Mouse (Mus musculus): ENCODE measurements around the gene Zfp13. TPM values are rescaled to one million over a fixed set of nuclear protein-coding genes. Genes with fewer than 3 reads are reported as not detected.

Gene Zfp13
- polyA plus RNA-seq, 1 experiment from 2014 or later = 6.8 TPM

DNA sequence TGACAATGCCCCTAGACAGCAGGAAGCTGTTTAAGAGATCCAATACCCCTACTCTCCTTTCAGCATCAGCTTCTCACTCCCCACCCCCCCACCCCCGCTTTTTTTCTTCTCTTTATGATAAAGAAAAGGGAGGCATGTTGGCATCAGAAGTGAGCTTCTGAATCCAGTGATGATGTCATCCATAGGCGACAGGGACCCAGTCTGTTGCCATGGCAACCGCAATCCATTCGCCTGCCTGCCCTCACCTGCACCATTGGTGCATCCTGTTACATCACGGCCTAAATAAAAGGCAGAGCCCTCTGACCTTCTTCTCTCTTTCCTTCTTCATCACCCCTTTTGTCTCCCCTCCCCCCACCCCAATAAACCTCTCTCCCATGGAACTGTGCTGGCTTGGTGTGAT, 30.9 kb downstream of the Zfp13 start:
- in situ Hi-C loops (cut with MboI; ENCODE audit: low pct_unique_long_range_greater_than_20kb) = loop anchor here (5.0 to 25.0 kb wide), 3 partner anchors 134 to 1856 kb away; partner anchors contain the start of genes Zfp760, Zfp942 and Zfp943
- TF ChIP-seq CTCF (IDR thresholded peaks at IDR 0.05) = no peak
- DNase-seq (ENCODE audit: low read depth, low spot score) = no peak
- H3K27me3 ChIP-seq = no peaks in the 10 kb centered on the region
- CTCF ChIA-PET = interaction anchor here (1.9 kb wide), 1 partner anchor 42 kb away, joined by 8 read pairs; no protein-coding TSS in a partner anchor
- ATAC-seq = no peak
- POLR2A ChIA-PET = no interaction called here

DNA sequence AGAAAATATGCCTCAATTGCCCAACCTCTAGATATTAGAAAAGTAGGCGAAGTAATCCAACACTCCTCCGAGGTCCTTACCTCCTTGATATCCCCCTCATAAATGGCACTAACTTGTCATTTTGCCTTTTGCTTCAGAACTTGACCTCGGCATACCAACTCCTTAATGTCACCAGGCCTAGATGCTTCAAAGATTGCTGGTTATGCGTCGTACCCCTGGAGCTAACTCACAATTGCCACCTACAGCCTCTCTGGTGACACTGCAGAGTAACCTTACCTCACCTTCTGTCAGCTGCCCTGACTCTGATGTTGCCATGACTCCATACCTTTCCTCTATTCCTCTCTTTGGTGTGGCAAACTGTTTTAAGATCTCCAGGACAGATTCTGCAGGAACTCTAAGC, 32.5 kb downstream of the Zfp13 start:
- peak; percentile 50 for TF ChIP-seq CTCF (IDR thresholded peaks at IDR 0.05)
- H3K27me3 ChIP-seq = no peaks in the 10 kb centered on the region
- ChIA-PET POLR2A (interaction anchor here (0.7 kb wide), 1 partner anchor 32 kb away, joined by 3 read pairs; no protein-coding TSS in a partner anchor), CTCF (interaction anchor here (0.7 to 1.9 kb wide), 4 partner anchors 37 to 140 kb away, joined by 3 to 8 read pairs (median 4); no protein-coding TSS in a partner anchor)
- ATAC-seq (no peak), DNase-seq (ENCODE audit: low read depth, low spot score) (no peak)
- in situ Hi-C loops (cut with MboI; ENCODE audit: low pct_unique_long_range_greater_than_20kb) = loop anchor here (5.0 to 25.0 kb wide), 3 partner anchors 136 to 1854 kb away; partner anchors contain the start of genes Zfp760, Zfp942 and Zfp943

DNA sequence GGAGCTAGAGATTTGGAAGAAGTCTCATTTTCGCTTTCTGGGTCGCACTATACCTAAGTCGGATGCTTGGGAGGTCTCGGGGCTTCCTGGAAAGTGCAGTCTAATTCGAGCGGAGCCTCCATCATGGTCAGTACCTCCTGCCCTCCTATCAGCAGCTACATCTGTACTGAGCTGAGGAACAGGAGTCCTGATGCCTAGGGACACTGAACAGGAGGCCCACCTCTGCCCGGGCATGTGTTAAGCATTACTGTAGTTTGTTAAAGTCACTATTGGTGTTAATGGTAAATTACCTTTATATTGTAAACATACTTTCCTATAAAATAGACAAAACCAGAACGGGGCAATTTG, 34.9 kb downstream of the Zfp13 start:
- in situ Hi-C loops (cut with MboI; ENCODE audit: low pct_unique_long_range_greater_than_20kb) = loop anchor here (25.0 kb wide), 2 partner anchors 1602 to 1852 kb away; partner anchors contain the start of genes Zfp760, Zfp942 and Zfp943
- peak; percentile 71 for ATAC-seq

DNA sequence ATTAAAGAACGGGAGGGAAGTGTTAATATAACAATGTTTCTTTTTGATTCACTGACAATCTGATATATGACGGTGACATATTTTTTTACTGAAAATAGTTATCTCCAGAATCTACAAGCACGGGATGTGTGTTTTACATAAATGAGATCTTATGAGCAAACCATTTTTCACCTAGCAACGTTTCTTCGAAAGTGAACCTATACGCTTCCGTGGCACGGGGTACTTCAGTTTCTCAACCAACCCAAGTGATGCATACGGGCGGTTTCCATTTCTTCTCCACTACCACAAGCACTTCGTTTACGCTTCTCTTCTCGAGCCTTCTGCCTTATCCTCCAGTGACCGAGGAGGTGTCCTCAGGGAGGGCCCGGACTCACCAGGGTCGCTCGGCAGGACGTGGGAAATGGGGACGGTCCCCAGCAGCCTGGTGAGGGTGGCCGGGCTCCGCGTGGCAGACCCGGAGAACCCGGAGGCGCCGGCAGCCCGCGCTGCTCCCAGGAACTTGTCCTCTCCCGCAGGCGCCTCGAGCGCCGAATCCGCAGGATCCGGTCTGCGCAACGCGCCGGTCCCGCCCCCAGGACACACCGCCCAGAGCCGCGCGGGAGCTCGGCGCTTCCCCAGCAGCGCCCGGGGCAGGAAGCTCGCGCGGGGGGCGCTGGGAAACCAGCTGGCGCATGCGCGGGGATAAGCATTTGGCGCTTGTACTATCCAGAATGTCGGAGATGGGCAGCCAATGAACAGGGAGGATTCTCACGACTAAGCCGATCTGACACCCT, 35.5 kb downstream of the Zfp13 start, which contains the start of gene Zfp213:
Zfp213 (minus strand) TSS at position 644 of the 773 bp plus-strand sequence.
- no peaks in the 10 kb centered on the region for H3K27me3 ChIP-seq
- in situ Hi-C loops (cut with MboI; ENCODE audit: low pct_unique_long_range_greater_than_20kb) = loop anchor here (25.0 kb wide), 2 partner anchors 1601 to 1851 kb away; partner anchors contain the start of genes Zfp760, Zfp942 and Zfp943
- DNase-seq (ENCODE audit: low read depth, low spot score) (peak; percentile 76), ATAC-seq (peak; percentile 97)
- ChIA-PET POLR2A (interaction anchor here (1.0 to 3.1 kb wide), 2 partner anchors 12 to 17 kb away, joined by 3 to 18 read pairs; no protein-coding TSS in a partner anchor), CTCF (interaction anchor here (1.0 to 1.5 kb wide), 4 partner anchors 13 to 137 kb away, joined by 3 to 8 read pairs (median 4); no protein-coding TSS in a partner anchor)
- no peak for TF ChIP-seq CTCF (IDR thresholded peaks at IDR 0.05)

More for the DNA sequence above, 34.9 kb downstream of the Zfp13 start:
- no peak for TF ChIP-seq CTCF (IDR thresholded peaks at IDR 0.05)
- H3K27me3 ChIP-seq = no peaks in the 10 kb centered on the region
- ChIA-PET POLR2A (interaction anchor here (1.0 to 3.1 kb wide), 2 partner anchors 12 to 17 kb away, joined by 3 to 18 read pairs; no protein-coding TSS in a partner anchor), CTCF (interaction anchor here (0.9 to 1.5 kb wide), 4 partner anchors 14 to 142 kb away, joined by 3 to 8 read pairs (median 4); no protein-coding TSS in a partner anchor)
- no peak for DNase-seq (ENCODE audit: low read depth, low spot score)

DNA sequence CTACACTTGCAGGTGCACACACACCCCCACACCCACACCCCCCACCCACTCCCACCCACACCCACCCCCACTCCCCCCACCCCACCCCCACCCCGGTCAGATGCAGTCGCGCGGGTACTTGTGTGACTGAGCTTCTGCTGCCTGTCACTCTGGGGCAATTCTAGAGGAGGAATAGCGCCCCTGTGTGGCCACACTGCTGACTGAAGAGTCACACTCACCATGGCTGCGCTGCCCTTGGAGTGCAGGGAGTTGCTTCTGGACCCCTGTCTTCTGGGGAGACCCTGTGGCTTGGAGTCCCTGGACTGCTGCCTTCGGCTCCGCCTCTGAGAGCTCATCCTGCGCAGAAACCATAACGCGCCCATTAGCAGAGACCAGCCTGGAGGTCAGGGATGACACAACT, 39.5 kb downstream of the Zfp13 start:
- in situ Hi-C loops (cut with MboI; ENCODE audit: low pct_unique_long_range_greater_than_20kb) = loop anchor here (10.0 to 25.0 kb wide), 3 partner anchors 695 to 1847 kb away; partner anchors contain the start of genes Zfp760, Zfp942, Zfp943 and Zfp945
- CTCF ChIA-PET = interaction anchor here (0.6 to 2.1 kb wide), 8 partner anchors 9 to 341 kb away, joined by 3 to 14 read pairs (median 4); partner anchors contain the start of gene Zscan10
- DNase-seq (ENCODE audit: low read depth, low spot score) = no peak
- TF ChIP-seq CTCF (IDR thresholded peaks at IDR 0.05) = no peak
- POLR2A ChIA-PET = interaction anchor here (0.6 to 0.9 kb wide), 3 partner anchors 9 to 70 kb away, joined by 3 to 4 read pairs (median 3); partner anchors contain the start of gene Zfp13
- no peak for ATAC-seq
- H3K27me3 ChIP-seq = no peaks in the 10 kb centered on the region

DNA sequence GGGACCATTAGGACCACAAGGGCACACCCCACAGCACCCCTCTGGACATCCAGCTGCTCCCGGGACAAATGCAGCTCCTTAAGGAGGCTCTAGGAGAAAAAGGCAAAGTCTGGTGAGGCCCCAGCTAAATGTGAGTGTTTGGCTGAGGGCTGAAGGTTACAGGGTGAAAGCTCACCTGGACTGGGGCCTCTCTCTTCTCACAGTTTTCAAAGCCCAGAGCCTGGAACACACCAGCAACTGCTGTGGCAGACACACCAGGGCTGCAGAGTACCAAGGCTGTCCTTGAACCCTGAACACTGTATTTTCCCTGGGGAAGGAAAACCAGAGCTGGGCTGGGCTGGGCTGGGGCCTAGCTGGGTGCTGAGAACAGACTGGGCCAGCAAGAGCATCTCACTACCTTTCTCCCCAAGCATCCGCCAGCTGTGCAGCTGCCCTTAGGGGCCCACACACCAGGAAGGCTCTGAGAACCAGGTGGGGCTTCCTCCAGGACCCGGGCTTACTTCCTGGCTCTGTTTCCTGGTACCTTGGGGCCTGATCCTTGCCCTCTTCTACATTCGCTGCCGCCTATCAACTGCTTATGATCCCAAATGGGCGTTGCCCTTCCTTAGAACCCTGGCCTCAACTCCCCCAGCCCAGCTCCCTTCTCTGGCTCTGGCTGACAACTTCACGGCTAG, 43.9 kb downstream of the Zfp13 start:
- ATAC-seq (no peak), DNase-seq (ENCODE audit: low read depth, low spot score) (no peak)
- in situ Hi-C loops (cut with MboI; ENCODE audit: low pct_unique_long_range_greater_than_20kb) = loop anchor here (10.0 to 25.0 kb wide), 3 partner anchors 691 to 1843 kb away; partner anchors contain the start of genes Zfp760, Zfp942, Zfp943 and Zfp945
- ChIA-PET POLR2A (interaction anchor here (0.5 to 0.6 kb wide), 2 partner anchors 17 to 103 kb away, joined by 3 to 4 read pairs; no protein-coding TSS in a partner anchor), CTCF (interaction anchor here (1.1 to 2.5 kb wide), 2 partner anchors 9 to 17 kb away, joined by 3 to 5 read pairs; no protein-coding TSS in a partner anchor)
- H3K27me3 ChIP-seq = no peaks in the 10 kb centered on the region
- no peak for TF ChIP-seq CTCF (IDR thresholded peaks at IDR 0.05)

- no peak for DNase-seq (ENCODE audit: low read depth, low spot score)
- ChIA-PET CTCF (no interaction called here), POLR2A (interaction anchor here (0.6 kb wide), 1 partner anchor 18 kb away, joined by 3 read pairs; no protein-coding TSS in a partner anchor)
- TF ChIP-seq CTCF (IDR thresholded peaks at IDR 0.05) = no peak
- H3K27me3 ChIP-seq = no peaks in the 10 kb centered on the region
- no peak for ATAC-seq
- in situ Hi-C loops (cut with MboI; ENCODE audit: low pct_unique_long_range_greater_than_20kb) = loop anchor here (10.0 to 25.0 kb wide), 3 partner anchors 690 to 1842 kb away; partner anchors contain the start of genes Zfp760, Zfp942, Zfp943 and Zfp945
Observed at GRCm38 (mm10) chr17:23554321-23554720, 45.0 kb downstream of the Zfp13 start.

DNA sequence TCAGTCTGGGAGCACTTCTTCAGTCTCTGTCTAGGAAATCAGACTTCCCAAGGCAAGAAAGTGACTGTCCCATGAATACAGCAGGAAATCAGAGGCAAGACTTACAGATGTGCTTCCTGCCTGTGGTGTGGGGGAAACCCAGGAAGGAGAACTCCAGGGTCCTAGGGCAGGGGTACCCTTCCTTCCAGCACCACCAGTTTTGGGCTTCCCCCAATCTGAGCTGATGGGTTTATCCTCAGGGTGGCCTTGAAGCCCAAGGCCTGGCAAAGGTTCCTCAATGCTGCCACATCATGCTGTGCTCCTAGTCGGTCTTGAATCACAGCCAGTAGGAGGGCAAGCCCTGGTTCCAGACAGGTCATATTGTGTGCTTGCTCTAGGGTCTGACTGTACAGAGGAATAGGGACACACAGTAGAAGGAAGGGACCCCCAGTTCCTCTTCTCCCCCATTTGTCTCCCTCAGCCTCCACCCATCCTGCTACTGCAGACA, 45.6 kb downstream of the Zfp13 start:
- no peak for TF ChIP-seq CTCF (IDR thresholded peaks at IDR 0.05)
- ATAC-seq = no peak
- ChIA-PET POLR2A (interaction anchor here (3.5 kb wide), 1 partner anchor 9 kb away, joined by 18 read pairs; the partner anchor contains the start of gene Zfp213), CTCF (interaction anchor here (1.4 kb wide), 1 partner anchor 8 kb away, joined by 6 read pairs; no protein-coding TSS in a partner anchor)
- in situ Hi-C loops (cut with MboI; ENCODE audit: low pct_unique_long_range_greater_than_20kb) = loop anchor here (10.0 to 25.0 kb wide), 3 partner anchors 689 to 1841 kb away; partner anchors contain the start of genes Zfp760, Zfp942, Zfp943 and Zfp945
- DNase-seq (ENCODE audit: low read depth, low spot score) = no peak
- no peaks in the 10 kb centered on the region for H3K27me3 ChIP-seq
